Mouse (Mus musculus): ENCODE results near the gene Mrps11. TPM values are rescaled to one million over a fixed set of nuclear protein-coding genes. Genes with fewer than 3 reads are reported as not detected.

Gene Mrps11
- polyA plus RNA-seq (2014; fragmentation: Nextera tagmentation; extraction: Ambion mirVana), result 64.0 and 74.8 TPM in 2 replicates

DNA sequence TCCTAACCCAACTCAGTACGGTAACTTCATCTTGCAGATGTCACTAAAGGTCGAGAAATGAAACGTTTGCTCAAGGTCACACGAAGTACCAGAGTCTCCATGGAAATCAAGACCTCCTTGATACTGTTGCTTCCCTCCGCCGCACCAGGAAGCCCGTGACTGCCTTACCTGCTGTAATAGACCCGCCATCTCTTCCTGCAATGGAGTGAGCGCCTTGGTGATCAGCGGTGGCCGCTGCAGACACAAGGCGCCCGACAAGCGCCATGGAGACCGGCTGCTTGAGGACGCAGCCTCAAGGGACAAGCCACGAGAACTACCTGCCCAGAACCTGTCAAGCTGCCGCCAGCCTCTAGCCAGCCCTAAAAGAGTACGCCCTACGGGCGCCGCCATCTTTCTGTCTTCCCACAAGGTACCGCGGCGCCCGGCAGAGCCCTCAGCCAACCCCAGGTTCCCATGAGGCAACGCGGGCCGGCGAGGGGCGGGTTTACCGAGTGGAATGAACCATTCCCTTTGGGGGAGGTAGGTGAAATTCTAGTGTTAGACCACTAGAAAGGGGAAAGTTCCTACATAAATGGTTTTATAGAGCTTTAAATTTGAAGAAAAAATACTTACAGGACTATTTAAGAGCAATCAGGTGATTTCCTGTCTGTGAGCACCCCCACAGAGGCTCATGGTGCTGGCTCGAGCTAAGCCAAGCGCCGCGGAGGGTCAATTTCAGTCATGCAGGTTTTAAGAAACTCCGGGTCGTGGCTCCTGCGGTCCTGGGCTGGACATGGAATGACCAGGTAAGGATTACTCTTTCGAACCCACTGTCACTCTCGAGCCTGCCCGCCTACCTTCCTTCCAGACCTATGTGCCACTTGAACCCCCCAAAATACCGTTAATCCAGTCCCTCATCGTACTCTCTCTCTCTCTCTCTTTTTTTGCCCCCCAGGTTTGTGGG is at the start of gene Mrps11, which contains the start of gene Mrpl46:
Gene Mrps11, plus strand, starts transcription at position 481 of the 943 bp plus-strand sequence.
Gene Mrpl46, minus strand, starts transcription at position 893 of the 943 bp plus-strand sequence.
- peaks cover 10% of the 10 kb centered on the region for H3K4me1 ChIP-seq (ENCODE audit: control insufficient read depth, insufficient read depth, low read length)
- H3K36me3 ChIP-seq (ENCODE audit: control insufficient read depth, insufficient read depth, low read length), result peaks cover 37% of the 10 kb centered on the region
- peak within 1 kb of the TSS; percentile 70 for H3K9ac ChIP-seq (replicated peaks; ENCODE audit: low read length)
- no peaks in the 10 kb centered on the region for H3K27me3 ChIP-seq (ENCODE audit: control insufficient read depth, insufficient read depth, low read length)
- H3K27ac ChIP-seq (replicated peaks; ENCODE audit: low read depth, low read length), result peak within 1 kb of the TSS; percentile 60
- no peaks in the 10 kb centered on the region for H3K9me3 ChIP-seq (ENCODE audit: control insufficient read depth, low read length)
- under 1% methylated on average over 44 of the region's 44 CpGs for WGBS
- DNase-seq (peak; percentile 96), ATAC-seq (ENCODE audit: low FRiP score, low TSS enrichment) (peak; percentile 97)
- H3K4me2 ChIP-seq (ENCODE audit: low read length), result peak within 1 kb of the TSS; percentile 71
- peak within 1 kb of the TSS; percentile 83 for H3K4me3 ChIP-seq (replicated peaks; ENCODE audit: low read depth, low read length)

DNA sequence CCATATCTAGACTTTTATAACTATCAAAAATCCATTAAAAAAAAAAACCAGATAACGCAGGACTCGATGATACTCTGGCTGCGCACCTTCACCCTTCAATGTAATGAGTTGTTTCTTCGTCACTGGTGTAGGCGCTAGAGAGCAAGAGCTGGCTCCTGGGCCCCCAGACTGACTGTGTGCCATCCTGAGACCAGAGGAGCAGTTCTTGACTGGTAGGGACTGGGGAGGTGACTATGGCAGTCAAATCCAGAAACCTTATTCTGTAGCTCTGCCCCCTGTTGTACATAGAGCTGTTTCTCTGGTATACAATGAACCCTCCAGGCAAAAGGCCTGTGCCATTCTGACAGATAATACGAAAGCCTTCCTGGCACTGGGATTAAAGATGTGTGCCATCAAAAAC is 45.7 kb upstream of the Mrps11 start:
- no peak overlapping the region for H3K27ac ChIP-seq (replicated peaks; ENCODE audit: low read depth, low read length)
- H3K4me3 ChIP-seq (replicated peaks; ENCODE audit: low read depth, low read length), result no peak overlapping the region
- H3K4me1 ChIP-seq (ENCODE audit: control insufficient read depth, insufficient read depth, low read length), result no peaks in the 10 kb centered on the region
- no peaks in the 10 kb centered on the region for H3K27me3 ChIP-seq (ENCODE audit: control insufficient read depth, insufficient read depth, low read length)
- 92% methylated on average over 6 of the region's 6 CpGs for WGBS
- DNase-seq, result no peak
- no peaks in the 10 kb centered on the region for H3K36me3 ChIP-seq (ENCODE audit: control insufficient read depth, insufficient read depth, low read length)
- no peak for ATAC-seq (ENCODE audit: low FRiP score, low TSS enrichment)
- no peak overlapping the region for H3K4me2 ChIP-seq (ENCODE audit: low read length)
- H3K9ac ChIP-seq (replicated peaks; ENCODE audit: low read length), result no peak overlapping the region
- no peaks in the 10 kb centered on the region for H3K9me3 ChIP-seq (ENCODE audit: control insufficient read depth, low read length)

DNA sequence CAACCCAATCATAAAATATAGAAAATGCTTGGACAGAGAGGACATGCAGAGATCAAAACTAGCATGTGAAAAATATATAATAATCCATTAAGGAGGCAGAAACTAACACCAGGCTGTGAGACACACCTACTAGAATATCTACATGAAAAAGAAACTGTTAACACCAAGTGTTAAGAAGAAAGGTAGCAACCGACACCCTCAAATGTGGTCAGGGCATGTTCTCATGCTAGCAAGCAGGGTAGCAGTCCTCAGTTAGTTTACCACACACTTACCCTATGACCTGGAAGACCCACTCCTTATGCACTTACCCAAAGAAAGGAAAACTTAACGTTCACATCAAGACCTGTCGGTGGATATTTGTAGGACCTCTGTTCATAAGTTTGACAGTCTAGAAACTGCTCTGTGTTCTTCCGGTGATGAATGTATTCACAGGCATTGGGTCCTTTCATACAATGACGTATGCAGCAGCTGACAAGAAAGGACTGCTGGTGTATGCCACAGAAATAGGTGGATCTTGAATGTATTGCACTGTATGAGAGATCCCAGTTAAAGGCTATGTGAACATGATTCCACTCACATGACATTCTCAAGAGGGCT is 45.2 kb upstream of the Mrps11 start, which contains the start of gene Ntrk3:
Gene Ntrk3, minus strand, starts transcription at position 399 of the 597 bp plus-strand sequence.
- Histone ChIP-seq H3K27ac (replicated peaks; ENCODE audit: low read depth, low read length) (no peak within 1 kb of the TSS), H3K4me3 (replicated peaks; ENCODE audit: low read depth, low read length) (no peak within 1 kb of the TSS), H3K27me3 (ENCODE audit: control insufficient read depth, insufficient read depth, low read length) (no peaks in the 10 kb centered on the region), H3K4me2 (ENCODE audit: low read length) (no peak within 1 kb of the TSS), H3K9ac (replicated peaks; ENCODE audit: low read length) (no peak within 1 kb of the TSS), H3K4me1 (ENCODE audit: control insufficient read depth, insufficient read depth, low read length) (no peaks in the 10 kb centered on the region), H3K36me3 (ENCODE audit: control insufficient read depth, insufficient read depth, low read length) (no peaks in the 10 kb centered on the region), H3K9me3 (ENCODE audit: control insufficient read depth, low read length) (no peaks in the 10 kb centered on the region)
- WGBS, result 91% methylated on average over 5 of the region's 5 CpGs
- ATAC-seq (ENCODE audit: low FRiP score, low TSS enrichment), result no peak
- DNase-seq, result no peak

DNA sequence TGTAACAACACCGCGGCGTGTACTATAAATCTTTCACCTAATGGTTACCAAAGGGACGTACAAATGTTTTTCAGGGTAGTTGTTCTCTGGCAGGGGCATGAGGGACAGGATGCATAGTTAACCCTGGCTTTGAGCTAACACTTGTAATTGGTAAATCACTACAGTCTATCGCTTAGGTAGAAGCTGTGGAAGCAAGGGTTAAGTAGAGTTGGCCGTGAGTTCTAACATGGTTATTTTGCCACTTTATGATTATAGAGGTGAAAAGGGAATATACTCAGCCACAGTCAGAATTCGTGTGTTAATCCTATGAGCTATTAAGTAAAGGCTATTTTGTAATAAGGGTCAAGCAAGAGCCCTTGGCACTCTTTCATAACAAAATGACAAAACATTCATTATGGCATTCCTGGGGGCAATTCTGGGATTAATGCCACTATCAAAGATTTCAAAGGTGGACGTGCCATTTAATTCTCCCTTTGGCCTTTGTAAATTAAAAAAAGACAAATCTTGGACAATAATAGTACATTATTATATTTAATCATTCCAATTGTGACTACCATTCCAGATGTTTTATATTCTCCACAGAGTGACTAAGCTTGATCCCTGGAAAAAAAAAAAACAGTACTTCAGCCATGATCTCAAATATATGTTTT is 43.4 kb upstream of the Mrps11 start:
- Histone ChIP-seq H3K27ac (replicated peaks; ENCODE audit: low read depth, low read length) (no peak overlapping the region), H3K4me2 (ENCODE audit: low read length) (no peak overlapping the region), H3K4me3 (replicated peaks; ENCODE audit: low read depth, low read length) (no peak overlapping the region), H3K9ac (replicated peaks; ENCODE audit: low read length) (no peak overlapping the region), H3K9me3 (ENCODE audit: control insufficient read depth, low read length) (no peaks in the 10 kb centered on the region), H3K36me3 (ENCODE audit: control insufficient read depth, insufficient read depth, low read length) (no peaks in the 10 kb centered on the region), H3K27me3 (ENCODE audit: control insufficient read depth, insufficient read depth, low read length) (no peaks in the 10 kb centered on the region), H3K4me1 (ENCODE audit: control insufficient read depth, insufficient read depth, low read length) (no peaks in the 10 kb centered on the region)
- ATAC-seq (ENCODE audit: low FRiP score, low TSS enrichment) (no peak), DNase-seq (no peak)
- 84% methylated on average over 8 of the region's 8 CpGs for WGBS

DNA sequence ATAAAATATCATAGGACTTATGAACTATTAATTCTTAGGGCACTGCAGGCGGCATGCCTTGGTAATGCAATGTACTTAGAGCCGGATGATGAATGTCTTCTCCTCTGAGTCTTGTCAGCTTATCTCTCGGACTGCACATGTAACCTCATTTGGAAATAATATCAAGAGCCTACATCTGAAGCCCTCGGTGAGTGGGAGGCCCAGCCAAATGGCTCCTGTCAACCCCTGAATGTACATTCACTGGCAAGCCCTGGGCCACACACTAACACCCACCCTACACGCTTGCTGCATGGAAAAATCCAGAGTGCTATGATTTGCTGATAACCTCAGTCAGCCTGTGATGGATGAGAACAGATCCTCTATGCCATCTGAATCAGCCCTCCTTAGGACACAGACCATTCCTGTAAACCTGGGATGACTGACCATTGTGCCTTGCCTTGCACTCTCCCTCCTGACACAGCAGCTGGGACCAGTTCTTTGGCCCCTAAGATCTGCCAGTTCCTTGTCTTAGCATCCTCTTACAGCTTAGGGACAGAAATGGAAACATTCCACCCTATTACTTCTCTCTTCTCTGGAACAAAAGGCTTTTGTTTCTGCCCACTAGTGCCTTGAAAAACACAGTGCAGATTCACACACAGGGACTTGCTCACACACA is 39.1 kb upstream of the Mrps11 start:
- DNase-seq (no peak), ATAC-seq (ENCODE audit: low FRiP score, low TSS enrichment) (no peak)
- Histone ChIP-seq H3K4me1 (ENCODE audit: control insufficient read depth, insufficient read depth, low read length) (no peaks in the 10 kb centered on the region), H3K4me2 (ENCODE audit: low read length) (no peak overlapping the region), H3K9me3 (ENCODE audit: control insufficient read depth, low read length) (no peaks in the 10 kb centered on the region), H3K4me3 (replicated peaks; ENCODE audit: low read depth, low read length) (no peak overlapping the region), H3K27ac (replicated peaks; ENCODE audit: low read depth, low read length) (no peak overlapping the region), H3K36me3 (ENCODE audit: control insufficient read depth, insufficient read depth, low read length) (no peaks in the 10 kb centered on the region), H3K9ac (replicated peaks; ENCODE audit: low read length) (no peak overlapping the region), H3K27me3 (ENCODE audit: control insufficient read depth, insufficient read depth, low read length) (no peaks in the 10 kb centered on the region)
- 78% methylated on average over 5 of the region's 5 CpGs for WGBS

DNA sequence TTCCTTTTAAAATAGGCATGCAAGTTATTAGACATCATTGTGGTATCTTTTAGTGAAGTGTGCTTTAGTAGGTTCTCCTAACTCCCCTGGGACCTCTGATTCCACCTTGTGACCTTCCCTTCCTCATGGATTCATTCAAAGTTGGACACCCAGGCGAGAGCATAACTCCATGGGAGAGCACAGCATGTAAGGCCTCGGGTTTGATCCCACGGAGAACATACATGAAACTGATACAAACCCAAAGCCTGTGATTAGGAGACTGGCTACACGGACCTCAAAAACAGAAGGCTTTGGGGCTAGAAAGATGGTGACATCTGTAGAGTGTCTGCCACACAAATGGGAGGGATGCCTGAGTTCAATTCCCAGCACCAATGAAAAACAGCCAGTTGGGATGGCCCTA is 30.0 kb upstream of the Mrps11 start:
- ATAC-seq (ENCODE audit: low FRiP score, low TSS enrichment), result no peak
- no peak for DNase-seq
- Histone ChIP-seq H3K4me1 (ENCODE audit: control insufficient read depth, insufficient read depth, low read length) (no peaks in the 10 kb centered on the region), H3K27ac (replicated peaks; ENCODE audit: low read depth, low read length) (no peak overlapping the region), H3K9ac (replicated peaks; ENCODE audit: low read length) (no peak overlapping the region), H3K36me3 (ENCODE audit: control insufficient read depth, insufficient read depth, low read length) (no peaks in the 10 kb centered on the region), H3K9me3 (ENCODE audit: control insufficient read depth, low read length) (no peaks in the 10 kb centered on the region), H3K4me3 (replicated peaks; ENCODE audit: low read depth, low read length) (no peak overlapping the region), H3K4me2 (ENCODE audit: low read length) (no peak overlapping the region), H3K27me3 (ENCODE audit: control insufficient read depth, insufficient read depth, low read length) (no peaks in the 10 kb centered on the region)
- WGBS, result 92% methylated on average over 4 of the region's 4 CpGs

DNA sequence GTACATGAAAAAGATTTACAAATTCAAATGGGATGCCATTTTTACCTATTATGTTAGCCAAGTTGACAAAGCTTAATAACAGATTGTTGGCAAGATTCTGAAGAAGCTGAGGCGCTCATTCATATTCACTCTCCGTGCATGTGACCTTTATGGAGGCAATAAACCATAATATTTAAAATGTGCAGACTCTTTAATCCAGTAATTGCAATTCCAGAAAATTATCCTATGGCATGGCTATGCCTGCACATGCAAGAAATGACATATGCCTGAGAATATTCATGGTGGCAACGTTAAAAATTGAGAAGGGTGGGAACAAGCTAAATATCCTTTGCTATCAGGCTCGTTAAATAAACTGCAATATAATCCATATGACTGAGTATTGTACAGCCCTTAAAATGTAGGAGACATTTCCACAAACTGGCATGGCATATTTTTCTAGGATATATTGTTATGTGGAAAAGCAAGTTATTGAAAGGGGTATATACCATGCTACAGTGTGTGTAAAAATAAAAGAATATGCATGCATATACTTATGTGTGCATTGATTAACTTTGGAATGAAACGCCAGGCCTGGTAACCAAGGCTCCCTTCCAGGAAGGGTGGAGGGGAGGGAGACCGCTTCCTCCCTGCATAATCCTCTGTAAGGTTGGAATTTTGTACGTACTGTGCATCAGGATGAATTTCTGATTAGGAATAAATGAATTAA is 29.0 kb upstream of the Mrps11 start:
- H3K4me1 ChIP-seq (ENCODE audit: control insufficient read depth, insufficient read depth, low read length), result no peaks in the 10 kb centered on the region
- no peaks in the 10 kb centered on the region for H3K27me3 ChIP-seq (ENCODE audit: control insufficient read depth, insufficient read depth, low read length)
- no peak for DNase-seq
- H3K36me3 ChIP-seq (ENCODE audit: control insufficient read depth, insufficient read depth, low read length), result no peaks in the 10 kb centered on the region
- WGBS, result 70% methylated on average over 7 of the region's 7 CpGs
- H3K9me3 ChIP-seq (ENCODE audit: control insufficient read depth, low read length), result no peaks in the 10 kb centered on the region
- H3K4me2 ChIP-seq (ENCODE audit: low read length), result no peak overlapping the region
- no peak overlapping the region for H3K9ac ChIP-seq (replicated peaks; ENCODE audit: low read length)
- no peak overlapping the region for H3K27ac ChIP-seq (replicated peaks; ENCODE audit: low read depth, low read length)
- no peak for ATAC-seq (ENCODE audit: low FRiP score, low TSS enrichment)
- H3K4me3 ChIP-seq (replicated peaks; ENCODE audit: low read depth, low read length), result no peak overlapping the region

DNA sequence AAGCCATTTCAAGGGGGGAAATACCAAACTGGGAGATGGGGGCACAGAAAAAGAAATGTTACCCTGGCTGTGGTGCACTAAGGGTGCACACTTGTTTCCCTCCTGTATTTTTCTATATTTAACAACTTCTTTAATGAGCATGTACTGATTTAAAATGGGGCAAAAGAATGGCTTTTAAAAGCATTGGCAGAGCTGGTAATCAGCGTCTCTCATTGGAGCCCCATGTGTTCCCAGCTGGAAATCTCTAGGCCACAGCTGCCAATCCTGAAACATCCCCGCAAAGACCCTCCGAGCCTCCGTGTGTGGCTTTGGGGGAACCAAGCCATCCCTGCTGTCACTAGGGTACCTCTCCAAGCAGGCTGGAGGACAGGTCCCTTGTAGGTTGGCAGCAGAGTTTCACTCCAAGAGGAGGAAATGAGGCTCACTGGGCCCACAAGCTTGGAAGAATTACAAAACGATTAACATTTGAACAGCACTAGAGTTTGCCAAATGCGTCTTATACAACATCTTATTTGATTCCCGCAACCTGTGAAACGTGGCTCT is 28.4 kb upstream of the Mrps11 start:
- Histone ChIP-seq H3K4me2 (ENCODE audit: low read length) (no peak overlapping the region), H3K27ac (replicated peaks; ENCODE audit: low read depth, low read length) (no peak overlapping the region), H3K4me3 (replicated peaks; ENCODE audit: low read depth, low read length) (no peak overlapping the region), H3K27me3 (ENCODE audit: control insufficient read depth, insufficient read depth, low read length) (no peaks in the 10 kb centered on the region), H3K9ac (replicated peaks; ENCODE audit: low read length) (no peak overlapping the region), H3K9me3 (ENCODE audit: control insufficient read depth, low read length) (no peaks in the 10 kb centered on the region), H3K4me1 (ENCODE audit: control insufficient read depth, insufficient read depth, low read length) (no peaks in the 10 kb centered on the region), H3K36me3 (ENCODE audit: control insufficient read depth, insufficient read depth, low read length) (no peaks in the 10 kb centered on the region)
- DNase-seq, result peak; percentile 3
- ATAC-seq (ENCODE audit: low FRiP score, low TSS enrichment), result no peak
- 56% methylated on average over 8 of the region's 8 CpGs for WGBS

Data from midbrain, embryonic 14.5 days (tissue).